Mouse (Mus musculus): ENCODE results near the gene 4933417A18Rik. TPM values are rescaled to one million over a fixed set of nuclear protein-coding genes. Genes with fewer than 3 reads are reported as not detected.
"Not testable (repeated sequence)": the region's sequence is repeated elsewhere in the genome, so short reads cannot be mapped to it uniquely, and the experiment has no call there.

Gene 4933417A18Rik
- polyA plus RNA-seq, 1 experiment from 2014 or later = not detected

- DNase-seq (ENCODE audit: low spot score, missing footprints) (peak; percentile 86), ATAC-seq (ENCODE audit: low FRiP score) (no peak)
- peak overlapping the region; percentile 40 for H3K4me3 ChIP-seq (ENCODE audit: low read depth, low read length)
- peaks cover 9% of the 10 kb centered on the region for H3K27me3 ChIP-seq (ENCODE audit: control insufficient read depth, insufficient read depth, low read length)
- H3K9me3 ChIP-seq (ENCODE audit: control insufficient read depth, low read length) = no peaks in the 10 kb centered on the region
- peak overlapping the region; percentile 73 for H3K4me2 ChIP-seq
- peaks cover 6% of the 10 kb centered on the region for H3K4me1 ChIP-seq (ENCODE audit: control insufficient read depth, insufficient read depth, low read length)
- H3K36me3 ChIP-seq (ENCODE audit: control insufficient read depth, insufficient read depth, low read length) = no peaks in the 10 kb centered on the region
- H3K9ac ChIP-seq (ENCODE audit: low read length) = no peak overlapping the region
- H3K27ac ChIP-seq (ENCODE audit: low read depth, low read length) = no peak overlapping the region
- WGBS = 4% methylated on average over 5 of the region's 5 CpGs
Measured at GRCm38 (mm10) chr13:34964866-34965265, 40.7 kb downstream of the 4933417A18Rik start.

GRCm38 (mm10) chr13:34965647-34966046, 41.4 kb downstream of the 4933417A18Rik start:
- H3K36me3 ChIP-seq (ENCODE audit: control insufficient read depth, insufficient read depth, low read length); H3K9me3 ChIP-seq (ENCODE audit: control insufficient read depth, low read length); H3K4me1 ChIP-seq (ENCODE audit: control insufficient read depth, insufficient read depth, low read length); H3K4me3 ChIP-seq (ENCODE audit: low read depth, low read length); H3K9ac ChIP-seq (ENCODE audit: low read length); H3K27ac ChIP-seq (ENCODE audit: low read depth, low read length); H3K27me3 ChIP-seq (ENCODE audit: control insufficient read depth, insufficient read depth, low read length); H3K4me2 ChIP-seq; ATAC-seq (ENCODE audit: low FRiP score); DNase-seq (ENCODE audit: low spot score, missing footprints): not testable (repeated sequence)
- WGBS = 67% methylated on average over 9 of the region's 9 CpGs

- ATAC-seq (ENCODE audit: low FRiP score); H3K4me3 ChIP-seq (ENCODE audit: low read depth, low read length); H3K4me1 ChIP-seq (ENCODE audit: control insufficient read depth, insufficient read depth, low read length); H3K27ac ChIP-seq (ENCODE audit: low read depth, low read length); H3K9me3 ChIP-seq (ENCODE audit: control insufficient read depth, low read length); H3K36me3 ChIP-seq (ENCODE audit: control insufficient read depth, insufficient read depth, low read length); H3K4me2 ChIP-seq; DNase-seq (ENCODE audit: low spot score, missing footprints); H3K27me3 ChIP-seq (ENCODE audit: control insufficient read depth, insufficient read depth, low read length); H3K9ac ChIP-seq (ENCODE audit: low read length): not testable (repeated sequence)
Measured at GRCm38 (mm10) chr13:34972456-34972855, 48.2 kb downstream of the 4933417A18Rik start.

GRCm38 (mm10) chr13:34973149-34973548, 48.9 kb downstream of the 4933417A18Rik start:
- ATAC-seq (ENCODE audit: low FRiP score) (no peak), DNase-seq (ENCODE audit: low spot score, missing footprints) (no peak)
- WGBS = 19% methylated on average over 1 of the region's 1 CpGs
- no peaks in the 10 kb centered on the region for H3K27me3 ChIP-seq (ENCODE audit: control insufficient read depth, insufficient read depth, low read length)
- H3K9me3 ChIP-seq (ENCODE audit: control insufficient read depth, low read length) = no peaks in the 10 kb centered on the region
- H3K4me2 ChIP-seq = no peak overlapping the region
- H3K9ac ChIP-seq (ENCODE audit: low read length) = no peak overlapping the region
- peaks cover 7% of the 10 kb centered on the region; the same call in 1 of the 2 replicates for H3K36me3 ChIP-seq (ENCODE audit: control insufficient read depth, insufficient read depth, low read length)
- no peak overlapping the region for H3K27ac ChIP-seq (ENCODE audit: low read depth, low read length)
- H3K4me3 ChIP-seq (ENCODE audit: low read depth, low read length) = no peak overlapping the region
- no peaks in the 10 kb centered on the region for H3K4me1 ChIP-seq (ENCODE audit: control insufficient read depth, insufficient read depth, low read length)

GRCm38 (mm10) chr13:34973770-34974169, 49.6 kb downstream of the 4933417A18Rik start:
- Histone ChIP-seq H3K27ac (ENCODE audit: low read depth, low read length) (no peak overlapping the region), H3K9me3 (ENCODE audit: control insufficient read depth, low read length) (no peaks in the 10 kb centered on the region), H3K4me1 (ENCODE audit: control insufficient read depth, insufficient read depth, low read length) (no peaks in the 10 kb centered on the region), H3K4me2 (no peak overlapping the region), H3K27me3 (ENCODE audit: control insufficient read depth, insufficient read depth, low read length) (no peaks in the 10 kb centered on the region), H3K36me3 (ENCODE audit: control insufficient read depth, insufficient read depth, low read length) (peaks cover 7% of the 10 kb centered on the region; the same call in 1 of the 2 replicates), H3K4me3 (ENCODE audit: low read depth, low read length) (no peak overlapping the region), H3K9ac (ENCODE audit: low read length) (no peak overlapping the region)
- WGBS = 59% methylated on average over 1 of the region's 1 CpGs
- no peak for DNase-seq (ENCODE audit: low spot score, missing footprints)
- no peak for ATAC-seq (ENCODE audit: low FRiP score)

- Histone ChIP-seq H3K4me2 (no peak overlapping the region), H3K4me3 (ENCODE audit: low read depth, low read length) (no peak overlapping the region), H3K9ac (ENCODE audit: low read length) (no peak overlapping the region), H3K27me3 (ENCODE audit: control insufficient read depth, insufficient read depth, low read length) (no peaks in the 10 kb centered on the region), H3K36me3 (ENCODE audit: control insufficient read depth, insufficient read depth, low read length) (peaks cover 11% of the 10 kb centered on the region; the same call in 1 of the 2 replicates), H3K4me1 (ENCODE audit: control insufficient read depth, insufficient read depth, low read length) (no peaks in the 10 kb centered on the region), H3K27ac (ENCODE audit: low read depth, low read length) (no peak overlapping the region), H3K9me3 (ENCODE audit: control insufficient read depth, low read length) (no peaks in the 10 kb centered on the region)
- DNase-seq (ENCODE audit: low spot score, missing footprints) = no peak
- WGBS = 94% methylated on average over 4 of the region's 4 CpGs
- no peak for ATAC-seq (ENCODE audit: low FRiP score)
Measured at GRCm38 (mm10) chr13:34976116-34976515, 51.9 kb downstream of the 4933417A18Rik start.

- WGBS = 95% methylated on average over 3 of the region's 3 CpGs
- Histone ChIP-seq H3K4me3 (ENCODE audit: low read depth, low read length) (no peak overlapping the region), H3K36me3 (ENCODE audit: control insufficient read depth, insufficient read depth, low read length) (peaks cover 11% of the 10 kb centered on the region; the same call in 1 of the 2 replicates), H3K4me1 (ENCODE audit: control insufficient read depth, insufficient read depth, low read length) (no peaks in the 10 kb centered on the region), H3K27me3 (ENCODE audit: control insufficient read depth, insufficient read depth, low read length) (no peaks in the 10 kb centered on the region), H3K27ac (ENCODE audit: low read depth, low read length) (no peak overlapping the region), H3K9me3 (ENCODE audit: control insufficient read depth, low read length) (no peaks in the 10 kb centered on the region), H3K4me2 (no peak overlapping the region), H3K9ac (ENCODE audit: low read length) (no peak overlapping the region)
- no peak for ATAC-seq (ENCODE audit: low FRiP score)
- DNase-seq (ENCODE audit: low spot score, missing footprints) = no peak
Measured at GRCm38 (mm10) chr13:34977410-34977809, 53.2 kb downstream of the 4933417A18Rik start.

GRCm38 (mm10) chr13:34978635-34979034, 54.4 kb downstream of the 4933417A18Rik start:
- not testable (repeated sequence) for H3K4me1 ChIP-seq (ENCODE audit: control insufficient read depth, insufficient read depth, low read length); H3K4me3 ChIP-seq (ENCODE audit: low read depth, low read length); H3K27me3 ChIP-seq (ENCODE audit: control insufficient read depth, insufficient read depth, low read length); H3K27ac ChIP-seq (ENCODE audit: low read depth, low read length); ATAC-seq (ENCODE audit: low FRiP score); DNase-seq (ENCODE audit: low spot score, missing footprints); H3K9ac ChIP-seq (ENCODE audit: low read length); H3K4me2 ChIP-seq; H3K9me3 ChIP-seq (ENCODE audit: control insufficient read depth, low read length)
- 72% methylated on average over 5 of the region's 5 CpGs for WGBS
- H3K36me3 ChIP-seq (ENCODE audit: control insufficient read depth, insufficient read depth, low read length) = peaks cover 11% of the 10 kb centered on the region; the same call in 1 of the 2 replicates

- not testable (repeated sequence) for H3K36me3 ChIP-seq (ENCODE audit: control insufficient read depth, insufficient read depth, low read length); DNase-seq (ENCODE audit: low spot score, missing footprints); ATAC-seq (ENCODE audit: low FRiP score); H3K27me3 ChIP-seq (ENCODE audit: control insufficient read depth, insufficient read depth, low read length); H3K4me2 ChIP-seq; H3K9me3 ChIP-seq (ENCODE audit: control insufficient read depth, low read length); H3K4me1 ChIP-seq (ENCODE audit: control insufficient read depth, insufficient read depth, low read length); H3K4me3 ChIP-seq (ENCODE audit: low read depth, low read length); H3K27ac ChIP-seq (ENCODE audit: low read depth, low read length); H3K9ac ChIP-seq (ENCODE audit: low read length)
- 97% methylated on average over 1 of the region's 1 CpGs for WGBS
Measured at GRCm38 (mm10) chr13:34983479-34983878, 59.3 kb downstream of the 4933417A18Rik start.
